Mouse (Mus musculus) hindbrain, embryonic 15.5 days (tissue): ENCODE measurements around the gene Rgp1. TPM values are rescaled to one million over a fixed set of nuclear protein-coding genes. Genes with fewer than 3 reads are reported as not detected.

Source experiments
- ATAC-seq: fragments of 200-750 bp; cut with Nextera tagmentation; 2 replicates; pipeline ENCODE4 v1.8.0; 2017; ENCODE audit warnings: low read depth, moderate number of reproducible peaks, moderate TSS enrichment; ENCODE audit not compliant: low FRiP score
- H3K27ac ChIP-seq: fragments of 300-500 bp; sonication (generic); replicated peaks from 2 replicates; pipeline ENCODE4 v1.5.1; 2015; ENCODE audit warnings: mild to moderate bottlenecking, inconsistent platforms
- H3K27me3 ChIP-seq: fragments of 300-500 bp; sonication (generic); 2 replicates; pipeline ENCODE4 v1.6.1; 2015; ENCODE audit warnings: control low read depth, inconsistent platforms
- H3K36me3 ChIP-seq: fragments of 300-500 bp; sonication (generic); 2 replicates; pipeline ENCODE4 v1.6.1; 2015; ENCODE audit warnings: control low read depth, inconsistent platforms
- H3K4me1 ChIP-seq: fragments of 300-500 bp; sonication (generic); replicated peaks from 2 replicates; pipeline ENCODE4 v1.6.1; 2015; ENCODE audit warnings: control low read depth, inconsistent platforms
- H3K4me2 ChIP-seq: fragments of 300-500 bp; sonication (generic); 2 replicates; pipeline ENCODE4 v1.6.1; 2015; ENCODE audit warnings: moderate library complexity, mild to moderate bottlenecking, inconsistent platforms
- H3K4me3 ChIP-seq: fragments of 300-500 bp; sonication (generic); 2 replicates; pipeline ENCODE4 v1.5.1; 2015; ENCODE audit warnings: mild to moderate bottlenecking, inconsistent platforms
- H3K9ac ChIP-seq: fragments of 300-500 bp; sonication (generic); 2 replicates; pipeline ENCODE4 v1.6.1; 2015; ENCODE audit warnings: inconsistent platforms
- H3K9me3 ChIP-seq: fragments of 300-500 bp; sonication (generic); 2 replicates; pipeline ENCODE4 v1.6.1; 2016; ENCODE audit warnings: control low read depth, inconsistent platforms
- WGBS: fragments of 180-500 bp; shearing (Covaris S2); methylation state at CpG from one replicate; pipeline ENCODE4 v1.1.7; 2015; 5-methylcytosine and 5-hydroxymethylcytosine counted together
- polyA plus RNA-seq: library from polyadenylated mRNA; unstranded; fragments of >200 nt; fragmentation: Nextera tagmentation; extraction: Ambion mirVana; gene quantifications from 2 replicates; pipeline ENCODE4 v1.2.1, GENCODE M21; 2015

Rgp1 gene
- polyA plus RNA-seq, 1 experiment from 2014 or later: 22.8 TPM

- no peak for ATAC-seq
- H3K27ac ChIP-seq: no peak overlapping the region
- no peak overlapping the region for H3K4me3 ChIP-seq
- peaks cover 8% of the 10 kb centered on the region for H3K4me1 ChIP-seq
- H3K27me3 ChIP-seq: no peaks in the 10 kb centered on the region
- H3K9me3 ChIP-seq: no peaks in the 10 kb centered on the region
- no peak overlapping the region for H3K9ac ChIP-seq
- peaks cover 73% of the 10 kb centered on the region for H3K36me3 ChIP-seq
- H3K4me2 ChIP-seq: no peak overlapping the region
Measured at GRCm38 (mm10) chr4:43553891-43554290, 24.6 kb upstream of the Rgp1 start.

- H3K4me2 ChIP-seq: no peak overlapping the region
- H3K27ac ChIP-seq: no peak overlapping the region
- no peak overlapping the region for H3K4me3 ChIP-seq
- 97% methylated on average over 7 of the region's 7 CpGs for WGBS
- peaks cover 53% of the 10 kb centered on the region for H3K36me3 ChIP-seq
- H3K9me3 ChIP-seq: no peaks in the 10 kb centered on the region
- peaks cover 27% of the 10 kb centered on the region for H3K4me1 ChIP-seq
- ATAC-seq: no peak
- no peaks in the 10 kb centered on the region for H3K27me3 ChIP-seq
- H3K9ac ChIP-seq: no peak overlapping the region
Measured at GRCm38 (mm10) chr4:43555926-43556325, 22.6 kb upstream of the Rgp1 start.

GRCm38 (mm10) chr4:43558028-43558630, 20.4 kb upstream of the Rgp1 start:
- Histone ChIP-seq H3K36me3 (peaks cover 33% of the 10 kb centered on the region), H3K27ac (no peak overlapping the region), H3K9me3 (no peaks in the 10 kb centered on the region), H3K9ac (no peak overlapping the region), H3K4me3 (no peak overlapping the region), H3K4me2 (peak overlapping the region; percentile 32), H3K4me1 (peaks cover 37% of the 10 kb centered on the region), H3K27me3 (no peaks in the 10 kb centered on the region)
- 41% methylated on average over 5 of the region's 5 CpGs for WGBS
- no peak for ATAC-seq

GRCm38 (mm10) chr4:43558631-43559356, 19.7 kb upstream of the Rgp1 start:
- Histone ChIP-seq H3K36me3 (peaks cover 28% of the 10 kb centered on the region), H3K4me2 (peak overlapping the region; percentile 32), H3K27ac (peak overlapping the region; percentile 11; the same call in 1 of the 2 replicates), H3K9ac (no peak overlapping the region), H3K9me3 (no peaks in the 10 kb centered on the region), H3K27me3 (no peaks in the 10 kb centered on the region), H3K4me1 (peaks cover 43% of the 10 kb centered on the region), H3K4me3 (no peak overlapping the region)
- ATAC-seq: no peak
- WGBS: 25% methylated on average over 13 of the region's 13 CpGs

GRCm38 (mm10) chr4:43559519-43560242, 18.8 kb upstream of the Rgp1 start:
- Histone ChIP-seq H3K4me1 (peaks cover 49% of the 10 kb centered on the region), H3K4me2 (peak overlapping the region; percentile 87), H3K36me3 (peaks cover 25% of the 10 kb centered on the region), H3K27me3 (no peaks in the 10 kb centered on the region), H3K9me3 (no peaks in the 10 kb centered on the region), H3K27ac (no peak overlapping the region), H3K9ac (no peak overlapping the region), H3K4me3 (no peak overlapping the region)
- no peak for ATAC-seq
- WGBS: 83% methylated on average over 13 of the region's 13 CpGs

- H3K36me3 ChIP-seq: peaks cover 25% of the 10 kb centered on the region
- H3K9ac ChIP-seq: no peak overlapping the region
- ATAC-seq: no peak
- 48% methylated on average over 6 of the region's 6 CpGs for WGBS
- no peaks in the 10 kb centered on the region for H3K9me3 ChIP-seq
- no peak overlapping the region for H3K27ac ChIP-seq
- no peak overlapping the region for H3K4me3 ChIP-seq
- peak overlapping the region; percentile 87 for H3K4me2 ChIP-seq
- peaks cover 49% of the 10 kb centered on the region for H3K4me1 ChIP-seq
- H3K27me3 ChIP-seq: no peaks in the 10 kb centered on the region
Measured at GRCm38 (mm10) chr4:43560243-43560611, 18.3 kb upstream of the Rgp1 start.

GRCm38 (mm10) chr4:43560976-43561375, 17.5 kb upstream of the Rgp1 start:
- H3K4me3 ChIP-seq: peak overlapping the region; percentile 88
- no peaks in the 10 kb centered on the region for H3K9me3 ChIP-seq
- no peak overlapping the region for H3K27ac ChIP-seq
- H3K9ac ChIP-seq: peak overlapping the region; percentile 93; the same call in 1 of the 2 replicates
- no peaks in the 10 kb centered on the region for H3K27me3 ChIP-seq
- H3K36me3 ChIP-seq: peaks cover 24% of the 10 kb centered on the region
- H3K4me1 ChIP-seq: peaks cover 49% of the 10 kb centered on the region
- ATAC-seq: no peak
- H3K4me2 ChIP-seq: peak overlapping the region; percentile 87
- 42% methylated on average over 2 of the region's 2 CpGs for WGBS

- no peaks in the 10 kb centered on the region for H3K9me3 ChIP-seq
- H3K4me3 ChIP-seq: peak overlapping the region; percentile 88
- ATAC-seq: no peak
- peak overlapping the region; percentile 98 for H3K27ac ChIP-seq
- peak overlapping the region; percentile 87 for H3K4me2 ChIP-seq
- H3K9ac ChIP-seq: peak overlapping the region; percentile 93
- peaks cover 25% of the 10 kb centered on the region for H3K36me3 ChIP-seq
- WGBS: 3% methylated on average over 16 of the region's 16 CpGs
- H3K4me1 ChIP-seq: peaks cover 49% of the 10 kb centered on the region
- H3K27me3 ChIP-seq: no peaks in the 10 kb centered on the region
Measured at GRCm38 (mm10) chr4:43561436-43561996, 17.0 kb upstream of the Rgp1 start.

GRCm38 (mm10) chr4:43561997-43562768, 16.3 kb upstream of the Rgp1 start, which contains the start of the genes Creb3 and Tln1:
Creb3 (plus strand) TSS chr4:43562332.
Tln1 (minus strand) TSS chr4:43562691.
- Histone ChIP-seq H3K27me3 (no peaks in the 10 kb centered on the region), H3K9ac (peak within 1 kb of the TSS; percentile 93), H3K4me1 (peaks cover 49% of the 10 kb centered on the region), H3K36me3 (peaks cover 32% of the 10 kb centered on the region), H3K9me3 (no peaks in the 10 kb centered on the region), H3K4me3 (peak within 1 kb of the TSS; percentile 88), H3K4me2 (peak within 1 kb of the TSS; percentile 87), H3K27ac (peak within 1 kb of the TSS; percentile 98)
- WGBS: under 1% methylated on average over 61 of the region's 62 CpGs
- peak; percentile 96 for ATAC-seq

- peaks cover 49% of the 10 kb centered on the region for H3K4me1 ChIP-seq
- ATAC-seq: peak; percentile 42; the same call in 1 of the 2 replicates
Measured at GRCm38 (mm10) chr4:43562769-43563600, 15.5 kb upstream of the Rgp1 start.

GRCm38 (mm10) chr4:43563601-43563875, 15.0 kb upstream of the Rgp1 start:
- Histone ChIP-seq H3K4me3 (peak overlapping the region; percentile 88), H3K4me1 (peaks cover 44% of the 10 kb centered on the region), H3K36me3 (peaks cover 45% of the 10 kb centered on the region), H3K27ac (no peak overlapping the region; the same call in 1 of the 2 replicates), H3K4me2 (peak overlapping the region; percentile 87), H3K9me3 (no peaks in the 10 kb centered on the region), H3K9ac (peak overlapping the region; percentile 93), H3K27me3 (no peaks in the 10 kb centered on the region)
- WGBS: 87% methylated on average over 4 of the region's 4 CpGs
- no peak for ATAC-seq

More at GRCm38 (mm10) chr4:43562769-43563600, 15.5 kb upstream of the Rgp1 start:
- H3K9ac ChIP-seq: peak overlapping the region; percentile 93
- 8% methylated on average over 22 of the region's 22 CpGs for WGBS
- no peaks in the 10 kb centered on the region for H3K27me3 ChIP-seq
- H3K27ac ChIP-seq: peak overlapping the region; percentile 98
- H3K9me3 ChIP-seq: no peaks in the 10 kb centered on the region
- peak overlapping the region; percentile 87 for H3K4me2 ChIP-seq
- H3K4me3 ChIP-seq: peak overlapping the region; percentile 88
- peaks cover 40% of the 10 kb centered on the region for H3K36me3 ChIP-seq
